Mouse (Mus musculus) liver, embryonic 13.5 days (tissue): ENCODE data around the gene Map3k5. TPM values are rescaled to one million over a fixed set of nuclear protein-coding genes. Genes with fewer than 3 reads are reported as not detected.

ENCODE experiments used
- ATAC-seq: fragments of 200-750 bp; cut with Nextera tagmentation; 2 replicates; pipeline ENCODE4 v1.8.0; 2017; ENCODE audit warnings: low read depth, mild to moderate bottlenecking, moderate number of reproducible peaks, moderate library complexity
- DNase-seq: peaks from one replicate; pipeline ENCODE4 v3.0.0; 2022
- H3K27ac ChIP-seq: fragments of 300-500 bp; sonication (generic); 2 replicates; pipeline ENCODE4 v1.5.1; 2015; ENCODE audit warnings: moderate library complexity, mild to moderate bottlenecking, inconsistent platforms
- H3K27me3 ChIP-seq: fragments of 300-500 bp; sonication (generic); 2 replicates; pipeline ENCODE4 v1.6.1; 2015; ENCODE audit warnings: mild to moderate bottlenecking, inconsistent platforms
- H3K36me3 ChIP-seq: fragments of 300-500 bp; sonication (generic); 2 replicates; pipeline ENCODE4 v1.6.1; 2015; ENCODE audit warnings: mild to moderate bottlenecking, inconsistent platforms
- H3K4me1 ChIP-seq: fragments of 300-500 bp; sonication (generic); replicated peaks from 2 replicates; pipeline ENCODE4 v1.6.1; 2015; ENCODE audit warnings: inconsistent platforms
- H3K4me2 ChIP-seq: fragments of 300-500 bp; sonication (generic); 2 replicates; pipeline ENCODE4 v1.6.1; 2015; ENCODE audit warnings: inconsistent platforms, mild to moderate bottlenecking, moderate library complexity
- H3K4me3 ChIP-seq: fragments of 300-500 bp; sonication (generic); replicated peaks from 2 replicates; pipeline ENCODE4 v1.5.1; 2015; ENCODE audit warnings: mild to moderate bottlenecking, inconsistent platforms
- H3K9ac ChIP-seq: fragments of 300-500 bp; sonication (generic); 2 replicates; pipeline ENCODE4 v1.6.1; 2015; ENCODE audit warnings: mild to moderate bottlenecking, inconsistent platforms
- H3K9me3 ChIP-seq: fragments of 300-500 bp; sonication (generic); replicated peaks from 2 replicates; pipeline ENCODE4 v1.6.1; 2016; ENCODE audit warnings: inconsistent platforms
- WGBS: fragments of 180-500 bp; shearing (Covaris S2); methylation state at CpG from one replicate; pipeline ENCODE4 v1.1.7; 2015; ENCODE audit not compliant: insufficient replicate concordance; 5-methylcytosine and 5-hydroxymethylcytosine counted together
- polyA plus RNA-seq: library from polyadenylated mRNA; unstranded; fragments of >200 nt; fragmentation: Nextera tagmentation; extraction: Ambion mirVana; gene quantifications from 2 replicates; pipeline ENCODE4 v1.2.1, GENCODE M21; 2015

Map3k5 gene
- polyA plus RNA-seq, 1 experiment from 2014 or later: 0.78 TPM

GRCm38 (mm10) chr10:20064556-20065207 lies 130.4 kb downstream of the Map3k5 start:
- no peaks in the 10 kb centered on the region for H3K9me3 ChIP-seq
- H3K27me3 ChIP-seq: no peaks in the 10 kb centered on the region
- H3K9ac ChIP-seq: no peak overlapping the region
- no peak overlapping the region for H3K27ac ChIP-seq
- DNase-seq (no peak), ATAC-seq (no peak)
- no peaks in the 10 kb centered on the region for H3K4me1 ChIP-seq
- H3K4me2 ChIP-seq: no peak overlapping the region
- H3K4me3 ChIP-seq: no peak overlapping the region
- no peaks in the 10 kb centered on the region for H3K36me3 ChIP-seq
- 63% methylated on average over 9 of the region's 9 CpGs for WGBS

GRCm38 (mm10) chr10:20066069-20066665 lies 131.9 kb downstream of the Map3k5 start:
- Histone ChIP-seq H3K27me3 (no peaks in the 10 kb centered on the region), H3K36me3 (no peaks in the 10 kb centered on the region), H3K27ac (no peak overlapping the region), H3K9ac (no peak overlapping the region), H3K4me1 (no peaks in the 10 kb centered on the region), H3K4me3 (no peak overlapping the region), H3K9me3 (no peaks in the 10 kb centered on the region), H3K4me2 (no peak overlapping the region)
- 54% methylated on average over 1 of the region's 1 CpGs for WGBS
- ATAC-seq (no peak), DNase-seq (no peak)

- no peak overlapping the region for H3K9ac ChIP-seq
- 78% methylated on average over 11 of the region's 11 CpGs for WGBS
- no peaks in the 10 kb centered on the region for H3K36me3 ChIP-seq
- ATAC-seq: no peak
- no peak overlapping the region for H3K4me3 ChIP-seq
- H3K27ac ChIP-seq: no peak overlapping the region
- H3K4me1 ChIP-seq: no peaks in the 10 kb centered on the region
- DNase-seq: no peak
- H3K4me2 ChIP-seq: no peak overlapping the region
- no peaks in the 10 kb centered on the region for H3K27me3 ChIP-seq
- H3K9me3 ChIP-seq: no peaks in the 10 kb centered on the region
Observed at GRCm38 (mm10) chr10:20069771-20070460, 135.6 kb downstream of the Map3k5 start.

GRCm38 (mm10) chr10:20070576-20071109 lies 136.4 kb downstream of the Map3k5 start:
- Histone ChIP-seq H3K9ac (no peak overlapping the region), H3K36me3 (no peaks in the 10 kb centered on the region), H3K4me3 (no peak overlapping the region), H3K27ac (no peak overlapping the region), H3K4me1 (no peaks in the 10 kb centered on the region), H3K4me2 (no peak overlapping the region), H3K27me3 (no peaks in the 10 kb centered on the region), H3K9me3 (no peaks in the 10 kb centered on the region)
- WGBS: 64% methylated on average over 14 of the region's 14 CpGs
- ATAC-seq: no peak
- no peak for DNase-seq

- Histone ChIP-seq H3K36me3 (no peaks in the 10 kb centered on the region), H3K4me3 (no peak overlapping the region), H3K9ac (no peak overlapping the region), H3K9me3 (no peaks in the 10 kb centered on the region), H3K27ac (no peak overlapping the region), H3K4me2 (no peak overlapping the region), H3K4me1 (no peaks in the 10 kb centered on the region), H3K27me3 (no peaks in the 10 kb centered on the region)
- DNase-seq (no peak), ATAC-seq (no peak)
- WGBS: 83% methylated on average over 6 of the region's 6 CpGs
Observed at GRCm38 (mm10) chr10:20071716-20072115, 137.4 kb downstream of the Map3k5 start.

GRCm38 (mm10) chr10:20073236-20073893 lies 139.1 kb downstream of the Map3k5 start:
- Histone ChIP-seq H3K9me3 (no peaks in the 10 kb centered on the region), H3K4me2 (no peak overlapping the region), H3K27me3 (no peaks in the 10 kb centered on the region), H3K27ac (no peak overlapping the region), H3K9ac (no peak overlapping the region), H3K4me3 (no peak overlapping the region), H3K36me3 (no peaks in the 10 kb centered on the region), H3K4me1 (no peaks in the 10 kb centered on the region)
- ATAC-seq (peak; percentile 31; the same call in 1 of the 2 replicates), DNase-seq (peak; percentile 26)
- 50% methylated on average over 7 of the region's 7 CpGs for WGBS

GRCm38 (mm10) chr10:20076541-20077469 lies 142.5 kb downstream of the Map3k5 start:
- Histone ChIP-seq H3K9ac (no peak overlapping the region), H3K4me3 (no peak overlapping the region), H3K9me3 (no peaks in the 10 kb centered on the region), H3K4me2 (no peak overlapping the region), H3K27ac (peak overlapping the region; percentile 63), H3K4me1 (no peaks in the 10 kb centered on the region), H3K27me3 (no peaks in the 10 kb centered on the region), H3K36me3 (no peaks in the 10 kb centered on the region)
- 55% methylated on average over 13 of the region's 13 CpGs for WGBS
- DNase-seq: no peak
- ATAC-seq: peak; percentile 57

GRCm38 (mm10) chr10:20078350-20078749 lies 144.1 kb downstream of the Map3k5 start:
- H3K4me3 ChIP-seq: no peak overlapping the region
- H3K9ac ChIP-seq: no peak overlapping the region
- H3K4me1 ChIP-seq: no peaks in the 10 kb centered on the region
- H3K27me3 ChIP-seq: no peaks in the 10 kb centered on the region
- ATAC-seq (no peak), DNase-seq (no peak)
- no peaks in the 10 kb centered on the region for H3K36me3 ChIP-seq
- H3K27ac ChIP-seq: no peak overlapping the region
- H3K9me3 ChIP-seq: no peaks in the 10 kb centered on the region
- WGBS: 92% methylated on average over 2 of the region's 2 CpGs
- no peak overlapping the region for H3K4me2 ChIP-seq

- no peak for ATAC-seq
- Histone ChIP-seq H3K27me3 (no peaks in the 10 kb centered on the region), H3K36me3 (no peaks in the 10 kb centered on the region), H3K4me3 (no peak overlapping the region), H3K9me3 (no peaks in the 10 kb centered on the region), H3K4me2 (no peak overlapping the region), H3K4me1 (no peaks in the 10 kb centered on the region; the same call in 1 of the 2 replicates), H3K27ac (no peak overlapping the region), H3K9ac (no peak overlapping the region)
- WGBS: 78% methylated on average over 2 of the region's 2 CpGs
- DNase-seq: no peak
Observed at GRCm38 (mm10) chr10:20087841-20088240, 153.6 kb downstream of the Map3k5 start.

GRCm38 (mm10) chr10:20089026-20089425 lies 154.8 kb downstream of the Map3k5 start:
- Histone ChIP-seq H3K9ac (no peak overlapping the region), H3K9me3 (no peaks in the 10 kb centered on the region), H3K36me3 (no peaks in the 10 kb centered on the region), H3K4me2 (no peak overlapping the region), H3K27ac (no peak overlapping the region), H3K4me3 (no peak overlapping the region), H3K4me1 (no peaks in the 10 kb centered on the region; the same call in 1 of the 2 replicates), H3K27me3 (no peaks in the 10 kb centered on the region)
- WGBS: 55% methylated on average over 3 of the region's 3 CpGs
- DNase-seq: no peak
- no peak for ATAC-seq
